Mouse (Mus musculus) stomach, postnatal 0 days (tissue): Measurements from ENCODE around the gene Cdh15.

Experiments
- CTCF ChIP-seq: IDR thresholded peaks from 2 replicates; pipeline ENCODE4 v1.5.1; 2016; ENCODE audit warnings: antibody characterized with exemption, low read depth, mild to moderate bottlenecking, moderate library complexity
- EP300 ChIP-seq: optimal IDR thresholded peaks from 2 replicates; pipeline ENCODE3; 2016; ENCODE audit warnings: antibody characterized with exemption

DNA sequence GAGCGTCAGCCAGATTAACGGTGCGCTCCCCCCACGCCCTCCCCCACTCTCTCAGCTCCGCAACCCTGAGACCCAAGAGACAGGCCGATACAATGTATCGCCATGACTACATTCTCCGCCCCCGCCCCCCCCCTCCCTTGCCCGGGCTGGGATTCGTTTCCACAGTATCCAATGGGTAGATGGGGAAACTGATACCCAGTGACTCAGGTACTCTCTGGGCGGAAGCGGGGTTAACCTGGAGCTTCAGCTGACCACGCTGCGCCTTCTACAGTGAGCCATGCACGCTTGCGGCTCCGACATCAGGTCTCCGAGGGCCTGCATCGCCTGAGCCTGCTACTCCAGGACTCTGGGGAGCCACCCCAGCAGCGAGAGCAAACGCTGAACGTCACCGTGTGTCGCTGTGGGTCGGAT is 17.0 kb downstream of the Cdh15 start:
- TF ChIP-seq CTCF (no peak), EP300 (no peak)
